Mouse (Mus musculus) embryo, embryonic 10.5 days (tissue): ENCODE measurements around the gene Scrn1.

Experiments used
- DNase-seq: peaks from one replicate; pipeline ENCODE4 v3.0.0-alpha.2; 2015; ENCODE audit warnings: low spot score

Gene Scrn1

GRCm38 (mm10) chr6:54531048-54531481 is 35.2 kb downstream of the Scrn1 start:
- DNase-seq: no peak

GRCm38 (mm10) chr6:54530182-54530581 is 36.1 kb downstream of the Scrn1 start:
- no peak for DNase-seq

- DNase-seq: no peak
Observed at GRCm38 (mm10) chr6:54528666-54529065, 37.6 kb downstream of the Scrn1 start.

GRCm38 (mm10) chr6:54518758-54519157 is 47.5 kb downstream of the Scrn1 start:
- no peak for DNase-seq

- DNase-seq: no peak
Observed at GRCm38 (mm10) chr6:54516512-54517134, 49.7 kb downstream of the Scrn1 start.

- DNase-seq: no peak
Observed at GRCm38 (mm10) chr6:54512256-54512655, 54.0 kb downstream of the Scrn1 start.

- no peak for DNase-seq
Observed at GRCm38 (mm10) chr6:54509264-54509663, 57.0 kb downstream of the Scrn1 start.

GRCm38 (mm10) chr6:54508256-54508793 is 58.0 kb downstream of the Scrn1 start:
- DNase-seq: no peak

- no peak for DNase-seq
Observed at GRCm38 (mm10) chr6:54507808-54508207, 58.5 kb downstream of the Scrn1 start.

GRCm38 (mm10) chr6:54507002-54507401 is 59.3 kb downstream of the Scrn1 start:
- DNase-seq: peak; percentile 82

GRCm38 (mm10) chr6:54506318-54506717 is 60.0 kb downstream of the Scrn1 start:
- no peak for DNase-seq

GRCm38 (mm10) chr6:54502661-54503115 is 63.6 kb downstream of the Scrn1 start:
- DNase-seq: no peak

- DNase-seq: no peak
Observed at GRCm38 (mm10) chr6:54496214-54496613, 70.1 kb downstream of the Scrn1 start.

- no peak for DNase-seq
Observed at GRCm38 (mm10) chr6:54494612-54495398, 71.5 kb downstream of the Scrn1 start.

GRCm38 (mm10) chr6:54494097-54494496 is 72.2 kb downstream of the Scrn1 start:
- no peak for DNase-seq

- peak; percentile 37 for DNase-seq
Observed at GRCm38 (mm10) chr6:54491074-54491473, 75.2 kb downstream of the Scrn1 start.

GRCm38 (mm10) chr6:54485973-54486569 is 80.2 kb downstream of the Scrn1 start:
- DNase-seq: no peak

- DNase-seq: no peak
Observed at GRCm38 (mm10) chr6:54485435-54485901, 80.8 kb downstream of the Scrn1 start.

- no peak for DNase-seq
Observed at GRCm38 (mm10) chr6:54485000-54485399, 81.3 kb downstream of the Scrn1 start.

GRCm38 (mm10) chr6:54481390-54482112 is 84.7 kb downstream of the Scrn1 start:
- no peak for DNase-seq

GRCm38 (mm10) chr6:54478646-54479324 is 87.5 kb downstream of the Scrn1 start:
- DNase-seq: peak; percentile 19
